Mouse (Mus musculus) E14TG2a.4 (cell line): ENCODE measurements around the gene Ccr1l1.
A peak's percentile ranks its signal among the peaks of the same experiment; 100 is the strongest.

Experiments used
- H3K27me3 ChIP-seq: 2 replicates; pipeline ENCODE4 v1.6.1; 2014; ENCODE audit warnings: low read length, control low read depth; ENCODE audit not compliant: insufficient read depth
- H3K36me3 ChIP-seq: 2 replicates; pipeline ENCODE4 v1.6.1; 2014; ENCODE audit warnings: low read length, control low read depth; ENCODE audit not compliant: insufficient read depth
- H3K4me1 ChIP-seq: replicated peaks from 2 replicates; pipeline ENCODE4 v1.6.1; 2014; ENCODE audit warnings: low read depth, low read length, control low read depth
- H3K4me3 ChIP-seq: replicated peaks from 2 replicates; pipeline ENCODE4 v1.5.1; 2014; ENCODE audit warnings: mild to moderate bottlenecking, low read length
- H3K9me3 ChIP-seq: 2 replicates; pipeline ENCODE4 v1.6.1; 2014; ENCODE audit warnings: low read length, control low read depth
- CTCF ChIP-seq: conservative IDR thresholded peaks from 2 replicates; pipeline ENCODE4 v1.5.1; 2014; ENCODE audit warnings: low read length
- NANOG ChIP-seq: IDR thresholded peaks from 2 replicates; pipeline ENCODE4 v1.6.1; 2014; ENCODE audit warnings: borderline replicate concordance, low read length, mixed read lengths
- POU5F1 ChIP-seq: IDR thresholded peaks from 2 replicates; pipeline ENCODE4 v1.6.1; 2014; ENCODE audit warnings: low read length, borderline replicate concordance

Gene Ccr1l1

DNA sequence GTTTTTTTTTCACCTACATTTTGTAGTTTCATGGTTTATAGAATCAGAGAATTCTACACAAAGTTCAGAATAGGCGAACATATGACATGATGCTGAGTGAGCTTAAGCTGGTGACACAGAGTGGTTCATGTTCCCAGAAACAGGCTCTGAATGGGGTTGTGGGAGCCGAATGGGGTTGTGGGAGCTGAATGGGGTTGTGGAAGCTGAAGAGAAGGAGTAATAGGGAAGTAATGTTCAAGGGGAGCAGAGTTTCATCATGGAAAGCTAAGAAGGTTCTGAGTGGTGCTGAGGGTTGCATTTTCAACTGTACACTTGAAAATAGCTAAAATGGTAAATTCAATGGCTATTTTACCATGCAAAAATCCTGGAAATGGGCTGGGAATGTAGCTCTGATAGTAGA, 28.8 kb downstream of the Ccr1l1 start:
- no peaks in the 10 kb centered on the region for H3K9me3 ChIP-seq
- no peaks in the 10 kb centered on the region for H3K27me3 ChIP-seq
- TF ChIP-seq NANOG (no peak), CTCF (no peak), POU5F1 (no peak)
- no peaks in the 10 kb centered on the region for H3K36me3 ChIP-seq
- H3K4me3 ChIP-seq = no peak overlapping the region
- H3K4me1 ChIP-seq = no peaks in the 10 kb centered on the region

DNA sequence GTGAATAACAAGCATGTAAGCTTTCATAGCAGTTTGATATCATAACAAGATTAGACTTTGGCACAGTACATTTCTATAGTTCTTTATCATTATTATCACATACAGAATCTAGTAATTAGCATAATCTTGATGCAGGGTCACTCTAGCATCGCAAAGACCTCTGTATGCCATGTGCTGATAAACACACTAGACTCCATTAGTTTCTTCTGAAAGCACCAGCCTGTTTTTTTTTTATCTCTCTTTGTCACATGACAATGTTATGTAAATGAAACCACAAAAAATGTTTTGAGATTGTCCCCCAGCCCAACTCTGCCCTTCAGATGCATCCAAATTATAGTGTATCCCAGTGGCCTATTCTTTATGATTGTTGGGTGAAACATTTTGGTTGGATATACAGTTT, 30.4 kb downstream of the Ccr1l1 start:
- no peaks in the 10 kb centered on the region for H3K36me3 ChIP-seq
- no peaks in the 10 kb centered on the region for H3K27me3 ChIP-seq
- TF ChIP-seq POU5F1 (no peak), NANOG (no peak), CTCF (no peak)
- H3K9me3 ChIP-seq = no peaks in the 10 kb centered on the region
- no peaks in the 10 kb centered on the region for H3K4me1 ChIP-seq
- no peak overlapping the region for H3K4me3 ChIP-seq

DNA sequence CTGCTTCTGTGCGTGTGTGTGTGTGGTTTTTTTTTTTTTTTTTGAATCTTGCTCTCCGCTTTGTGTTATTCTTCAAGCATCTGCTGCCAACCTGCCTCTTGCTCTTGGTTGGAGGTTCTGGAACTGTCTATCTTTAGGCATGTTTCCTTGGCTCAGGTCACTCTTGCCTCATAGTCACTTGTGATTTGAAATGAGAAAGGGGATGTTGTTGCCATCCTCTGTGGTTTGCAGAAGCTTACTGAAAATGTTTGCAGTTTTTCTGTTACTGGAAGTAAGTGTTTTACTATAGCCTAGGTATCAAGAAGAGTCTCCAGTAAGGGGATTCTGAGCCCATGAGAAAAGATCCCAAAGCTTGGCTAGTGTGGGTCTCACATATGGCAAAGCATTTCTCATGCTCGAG, 36.2 kb downstream of the Ccr1l1 start:
- Histone ChIP-seq H3K9me3 (peaks cover 1% of the 10 kb centered on the region), H3K4me3 (no peak overlapping the region), H3K36me3 (0 out of 2 replicates have a peak, but pooled peaks cover under 1% of the 10 kb centered on the region), H3K4me1 (no peaks in the 10 kb centered on the region), H3K27me3 (no peaks in the 10 kb centered on the region)
- TF ChIP-seq CTCF (no peak), POU5F1 (no peak), NANOG (no peak)

DNA sequence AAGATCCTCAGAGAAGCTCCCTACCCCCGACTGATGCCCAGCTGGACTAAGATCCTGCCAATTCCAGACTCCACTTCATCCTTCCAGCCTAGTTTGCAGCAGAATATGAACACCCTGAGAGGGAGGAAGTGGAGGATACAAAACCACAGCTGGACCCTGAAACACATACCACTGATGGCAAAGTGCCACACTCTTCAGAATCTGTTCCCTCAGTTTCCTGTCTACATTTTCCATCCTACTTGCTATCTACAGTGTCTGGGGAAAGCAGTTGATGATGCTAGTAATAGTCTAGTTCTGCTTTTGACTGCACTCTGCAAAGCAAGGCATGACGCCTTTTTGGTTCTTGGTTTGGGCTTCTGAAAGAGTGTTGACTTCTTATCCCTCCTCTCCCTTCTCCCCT, 36.9 kb downstream of the Ccr1l1 start:
- H3K36me3 ChIP-seq = peaks cover 7% of the 10 kb centered on the region
- no peaks in the 10 kb centered on the region for H3K4me1 ChIP-seq
- no peak overlapping the region for H3K4me3 ChIP-seq
- TF ChIP-seq CTCF (no peak), NANOG (no peak), POU5F1 (no peak)
- H3K27me3 ChIP-seq = no peaks in the 10 kb centered on the region
- H3K9me3 ChIP-seq = peaks cover 8% of the 10 kb centered on the region

DNA sequence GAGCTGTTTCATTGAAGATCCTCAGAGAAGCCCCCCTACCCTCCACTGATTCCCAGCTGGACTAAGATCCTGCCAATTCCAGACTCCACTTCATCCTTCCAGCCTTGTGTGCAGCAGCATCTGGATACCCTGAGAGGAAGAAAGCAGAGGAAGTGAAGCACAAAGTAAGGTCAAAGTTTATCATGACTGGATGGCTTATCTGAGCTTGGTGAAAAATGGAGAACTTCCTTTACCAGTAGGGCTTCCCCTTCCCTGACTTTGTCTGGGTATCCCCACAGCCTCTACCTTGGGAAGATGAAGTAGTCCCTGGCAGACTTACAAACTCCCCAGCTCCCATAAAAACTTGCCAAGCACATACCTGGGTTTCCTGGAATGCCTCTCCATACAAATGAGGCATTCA, 37.6 kb downstream of the Ccr1l1 start:
- no peaks in the 10 kb centered on the region for H3K4me1 ChIP-seq
- H3K27me3 ChIP-seq = no peaks in the 10 kb centered on the region
- peaks cover 14% of the 10 kb centered on the region for H3K36me3 ChIP-seq
- TF ChIP-seq CTCF (no peak), NANOG (no peak), POU5F1 (no peak)
- H3K4me3 ChIP-seq = no peak overlapping the region
- peaks cover 15% of the 10 kb centered on the region for H3K9me3 ChIP-seq

DNA sequence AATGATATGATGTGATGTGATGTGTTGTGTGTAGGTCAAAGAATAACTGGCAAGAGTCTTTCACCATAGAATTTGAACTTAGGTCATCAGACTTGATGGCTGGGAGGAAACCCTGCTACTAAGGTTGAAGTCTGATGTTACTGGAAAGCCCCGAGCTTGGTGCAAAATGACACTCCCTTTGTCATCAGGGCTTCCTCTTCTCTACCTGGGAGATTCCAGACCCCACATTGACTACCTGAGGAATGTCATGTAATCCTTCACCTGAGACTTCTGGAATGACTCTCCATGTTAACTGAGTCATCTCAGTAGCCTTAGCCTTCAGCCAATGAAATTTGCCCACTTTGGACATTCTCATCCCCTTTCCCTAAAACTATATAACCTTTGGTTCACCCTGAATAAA, 38.0 kb downstream of the Ccr1l1 start:
- Histone ChIP-seq H3K27me3 (no peaks in the 10 kb centered on the region), H3K4me1 (no peaks in the 10 kb centered on the region), H3K4me3 (no peak overlapping the region), H3K9me3 (peaks cover 20% of the 10 kb centered on the region), H3K36me3 (peaks cover 19% of the 10 kb centered on the region)
- TF ChIP-seq NANOG = no peak
- no peak for TF ChIP-seq POU5F1
- TF ChIP-seq CTCF = no peak

DNA sequence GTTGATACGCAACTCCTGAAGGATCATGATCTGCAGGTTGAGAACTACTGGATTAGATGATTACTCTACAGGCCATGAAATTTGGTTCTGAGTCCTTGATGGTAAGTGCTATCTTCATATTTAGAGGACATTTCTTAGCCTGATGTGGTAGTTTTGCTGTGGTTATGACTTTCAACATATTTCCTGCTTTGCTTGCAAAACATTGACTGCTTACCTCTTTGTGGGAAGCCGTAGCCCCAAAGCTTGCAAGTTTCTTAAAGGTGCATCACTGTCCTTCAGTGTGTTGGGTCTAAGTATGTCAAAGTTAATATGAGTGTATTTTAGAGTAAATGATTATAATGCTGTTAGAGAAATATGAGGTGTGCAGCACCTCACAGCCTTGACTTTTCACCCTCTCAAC, 40.2 kb downstream of the Ccr1l1 start:
- no peak overlapping the region for H3K4me3 ChIP-seq
- no peaks in the 10 kb centered on the region for H3K4me1 ChIP-seq
- H3K36me3 ChIP-seq = peaks cover 31% of the 10 kb centered on the region
- no peaks in the 10 kb centered on the region for H3K27me3 ChIP-seq
- H3K9me3 ChIP-seq = peaks cover 34% of the 10 kb centered on the region
- TF ChIP-seq POU5F1 (no peak), CTCF (no peak), NANOG (no peak)

DNA sequence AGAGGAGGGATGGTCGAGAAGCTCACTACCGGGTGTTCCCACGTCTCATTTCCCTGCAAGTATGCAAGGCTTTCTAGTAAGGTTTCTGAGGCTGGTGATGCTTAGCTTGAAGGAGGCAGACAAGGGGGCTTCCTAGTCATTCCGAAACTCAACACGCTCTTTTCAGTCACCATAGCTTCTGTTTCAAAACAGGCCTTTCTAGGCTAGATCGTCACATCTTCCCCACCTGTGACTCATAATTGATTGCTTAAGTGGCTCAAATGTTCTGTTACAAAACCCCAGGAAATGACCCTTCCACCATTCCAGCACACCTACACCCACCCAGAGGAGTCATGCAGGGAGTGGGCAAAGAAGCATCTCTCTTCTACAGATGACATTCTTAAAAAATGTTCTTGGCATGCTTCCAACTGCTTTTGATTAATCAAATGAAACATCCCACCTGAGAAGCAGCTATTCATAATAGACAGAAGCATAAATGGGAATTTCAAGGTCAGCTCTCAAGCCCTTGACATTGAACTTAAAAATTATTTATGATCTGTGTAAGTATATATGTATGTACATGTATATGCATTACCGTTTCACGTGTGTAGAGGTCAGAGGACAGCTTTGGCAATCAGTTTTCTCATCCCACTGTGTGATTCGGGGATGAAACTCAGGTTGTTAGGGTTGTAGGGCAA, 41.5 kb downstream of the Ccr1l1 start:
- no peak for TF ChIP-seq POU5F1
- no peak for TF ChIP-seq NANOG
- no peak for TF ChIP-seq CTCF
- Histone ChIP-seq H3K4me3 (peak overlapping the region; percentile 15), H3K9me3 (peaks cover 47% of the 10 kb centered on the region), H3K27me3 (no peaks in the 10 kb centered on the region), H3K36me3 (peaks cover 41% of the 10 kb centered on the region), H3K4me1 (no peaks in the 10 kb centered on the region)

DNA sequence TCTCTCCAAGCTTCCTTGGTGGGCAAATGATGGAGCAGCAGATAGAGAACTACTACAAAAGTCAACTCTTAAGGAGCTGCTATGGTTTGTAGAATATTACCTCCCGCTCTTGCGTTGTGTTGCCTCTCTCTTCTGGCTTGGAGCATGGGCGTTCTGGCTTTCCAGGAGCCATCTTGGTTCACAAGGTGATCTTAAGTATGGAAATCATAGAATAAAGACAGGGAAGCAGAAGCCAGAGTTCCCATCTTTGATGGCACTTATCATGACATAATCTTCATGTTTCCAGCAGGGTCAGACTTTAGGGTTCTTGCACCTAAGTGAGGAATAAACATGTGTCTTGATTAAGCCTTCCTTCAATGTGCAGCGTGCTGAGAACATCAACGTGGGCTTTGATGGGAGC, 42.4 kb downstream of the Ccr1l1 start:
- H3K27me3 ChIP-seq = 0 out of 2 replicates have a peak, but pooled peaks cover under 1% of the 10 kb centered on the region

More for the DNA sequence above, 42.4 kb downstream of the Ccr1l1 start:
- Histone ChIP-seq H3K36me3 (peaks cover 45% of the 10 kb centered on the region), H3K9me3 (peaks cover 55% of the 10 kb centered on the region), H3K4me1 (no peaks in the 10 kb centered on the region), H3K4me3 (peak overlapping the region; percentile 3; the same call in 1 of the 2 replicates)
- TF ChIP-seq NANOG = no peak
- TF ChIP-seq POU5F1 = no peak
- TF ChIP-seq CTCF = no peak
